Mouse (Mus musculus) left cerebral cortex, adult 8-10 months (tissue): ENCODE results near the gene Pipox. TPM values are rescaled to one million over a fixed set of nuclear protein-coding genes. Genes with fewer than 3 reads are reported as not detected.

ENCODE experiments used
- DNase-seq, 2 experiments: peaks; one replicate each; pipeline ENCODE4 v3.0.0; 2022; ENCODE audit warnings: low spot score in 2 of 2
- total RNA-seq, 4 experiments: library from RNA; stranded (reverse); gene quantifications; 2 replicates each; pipeline ENCODE4 v1.2.4; 2022

The Pipox gene
- total RNA-seq, 4 experiments from 2014 or later, result 2.8 to 4.9 (median 2.9) TPM

- DNase-seq, result peak in 1 of 2 experiments; percentile 80
Measured at GRCm38 (mm10) chr11:77850401-77851244, 43.3 kb downstream of the Pipox start.

GRCm38 (mm10) chr11:77849151-77849550, 44.7 kb downstream of the Pipox start:
- DNase-seq, result no peak

GRCm38 (mm10) chr11:77848131-77848530, 45.8 kb downstream of the Pipox start:
- DNase-seq, result no peak

- DNase-seq, result no peak
Measured at GRCm38 (mm10) chr11:77847599-77848128, 46.2 kb downstream of the Pipox start.

- DNase-seq, result no peak
Measured at GRCm38 (mm10) chr11:77843906-77844200, 50.0 kb downstream of the Pipox start.

GRCm38 (mm10) chr11:77843068-77843905, 50.6 kb downstream of the Pipox start:
- no peak for DNase-seq

- DNase-seq, result no peak
Measured at GRCm38 (mm10) chr11:77840523-77841245, 53.2 kb downstream of the Pipox start.

GRCm38 (mm10) chr11:77837856-77838255, 56.0 kb downstream of the Pipox start:
- DNase-seq, result no peak

- DNase-seq, result no peak
Measured at GRCm38 (mm10) chr11:77836751-77837150, 57.1 kb downstream of the Pipox start.

GRCm38 (mm10) chr11:77836290-77836689, 57.6 kb downstream of the Pipox start:
- DNase-seq, result no peak

GRCm38 (mm10) chr11:77835109-77835508, 58.8 kb downstream of the Pipox start:
- DNase-seq, result no peak

- DNase-seq, result no peak
Measured at GRCm38 (mm10) chr11:77832541-77832940, 61.4 kb downstream of the Pipox start.

GRCm38 (mm10) chr11:77830875-77831274, 63.0 kb downstream of the Pipox start:
- DNase-seq, result no peak

Other genes with a start within 250 kb of the Pipox start
- 10 to 100 TPM; 63.5 to 69.0 (median 67.1) TPM for gene Nufip2, start 207.9 kb downstream of the Pipox start, total RNA-seq
- gene Cryba1, start 168.8 kb downstream of the Pipox start, total RNA-seq, result not detected
- 100 to 1,000 TPM; 133 to 174 (median 147) TPM for gene Myo18a, start 130.8 kb downstream of the Pipox start, total RNA-seq
- gene Gm10277, start 106.3 kb downstream of the Pipox start, total RNA-seq, result not detected
- gene Sez6, start 36.7 kb upstream of the Pipox start, total RNA-seq, result 100 to 1,000 TPM; 184 to 230 (median 207) TPM
- gene Phf12, start 88.7 kb upstream of the Pipox start, total RNA-seq, result 10 to 100 TPM; 51.9 to 59.2 (median 56.2) TPM
- gene Dhrs13, start 138.2 kb upstream of the Pipox start, total RNA-seq, result 1 to 10 TPM; 7.1 to 8.9 (median 8.2) TPM
- 10 to 100 TPM; 84.8 to 90.2 (median 86.9) TPM for gene Flot2, start 143.8 kb upstream of the Pipox start, total RNA-seq
- gene Eral1, start 186.3 kb upstream of the Pipox start, total RNA-seq, result 10 to 100 TPM; 17.3 to 20.1 (median 17.7) TPM
- gene Fam222b, start 200.6 kb upstream of the Pipox start, total RNA-seq, result 10 to 100 TPM; 24.6 to 27.7 (median 26.9) TPM